Mouse (Mus musculus): ENCODE measurements around the gene Tbc1d9. TPM values are rescaled to one million over a fixed set of nuclear protein-coding genes. Genes with fewer than 3 reads are reported as not detected.

Tbc1d9 gene
- polyA plus RNA-seq (2014; fragmentation: Nextera tagmentation; extraction: Ambion mirVana): 1.4 and 2.2 TPM in 2 replicates

DNA sequence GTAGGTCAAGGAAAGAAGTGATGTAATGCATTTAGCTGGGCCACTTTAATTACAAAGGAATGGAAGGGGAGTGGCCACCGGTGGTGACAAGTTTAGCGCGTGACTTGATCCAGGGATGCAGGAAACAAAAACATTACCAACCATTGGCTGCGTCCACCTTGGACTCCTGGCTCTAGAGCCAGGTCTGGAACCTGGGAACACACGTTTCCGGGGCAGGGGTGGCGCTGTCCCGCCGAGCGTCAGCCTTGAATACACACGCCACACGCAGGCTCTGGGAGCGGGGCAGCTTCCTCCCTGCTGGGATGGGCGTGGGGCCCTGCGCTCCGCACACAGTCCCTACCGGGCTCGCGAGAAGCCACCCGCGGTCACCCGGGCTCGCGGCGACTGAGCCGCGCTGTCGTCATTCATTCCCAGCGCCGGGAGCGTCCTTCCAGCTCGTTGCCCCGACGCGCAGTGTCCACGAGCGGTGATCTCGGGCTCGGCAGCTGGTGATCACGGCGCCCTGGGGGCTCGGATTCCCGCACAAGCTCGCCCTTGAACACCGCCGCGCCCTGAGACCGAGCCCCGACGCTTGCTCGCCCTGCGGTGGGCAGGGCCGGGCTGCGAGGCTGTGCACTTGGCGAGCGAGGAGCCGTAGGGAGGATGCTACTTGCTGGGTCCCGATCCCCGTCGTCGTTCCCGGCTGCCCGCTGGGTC lies at the start of gene Tbc1d9:
Gene Tbc1d9, plus strand, starts transcription at position 118 of the 696 bp plus-strand sequence.
- ATAC-seq (ENCODE audit: insufficient read depth) (peak; percentile 94), DNase-seq (peak; percentile 80)
- H3K27ac ChIP-seq (ENCODE audit: low read depth): peak within 1 kb of the TSS; percentile 84
- no peaks in the 10 kb centered on the region for H3K27me3 ChIP-seq (ENCODE audit: insufficient read depth, low read length)
- peak within 1 kb of the TSS; percentile 51 for H3K4me3 ChIP-seq (ENCODE audit: low read depth, low read length)
- peak within 1 kb of the TSS; percentile 67 for H3K9ac ChIP-seq
- peak; percentile 57 for TF ChIP-seq CTCF (IDR thresholded peaks at IDR 0.05; ENCODE audit: low read depth)
- 1% methylated on average over 63 of the region's 63 CpGs for WGBS
- H3K9me3 ChIP-seq (ENCODE audit: low read depth, low read length): no peaks in the 10 kb centered on the region
- H3K36me3 ChIP-seq (ENCODE audit: insufficient read depth): no peaks in the 10 kb centered on the region
- no peaks in the 10 kb centered on the region for H3K4me1 ChIP-seq (ENCODE audit: insufficient read depth)
- H3K4me2 ChIP-seq: peak within 1 kb of the TSS; percentile 73

DNA sequence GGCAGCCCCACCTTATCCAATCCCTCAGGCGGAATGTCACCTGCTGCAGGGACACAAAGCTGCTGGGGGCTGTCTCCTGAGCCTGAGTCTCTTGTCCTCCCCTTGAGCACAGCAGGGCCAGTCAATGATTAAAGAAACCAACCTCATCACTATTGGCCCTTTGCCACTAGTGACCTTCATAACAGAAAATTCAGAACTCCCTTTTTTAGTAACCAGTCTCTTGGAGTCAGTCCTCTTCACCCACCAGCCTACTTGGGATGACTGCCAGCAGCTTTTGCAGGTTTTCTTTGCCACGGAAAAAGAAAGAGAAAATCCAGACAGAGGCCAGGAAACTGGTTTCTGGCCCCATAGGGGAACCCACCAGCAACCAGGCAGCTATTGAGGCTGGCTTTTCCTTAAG lies 30.1 kb upstream of the Tbc1d9 start:
- Histone ChIP-seq H3K4me1 (ENCODE audit: insufficient read depth) (peaks cover 3% of the 10 kb centered on the region; the same call in 1 of the 2 replicates), H3K9me3 (ENCODE audit: low read depth, low read length) (no peaks in the 10 kb centered on the region), H3K9ac (no peak overlapping the region), H3K36me3 (ENCODE audit: insufficient read depth) (no peaks in the 10 kb centered on the region), H3K4me2 (no peak overlapping the region), H3K4me3 (ENCODE audit: low read depth, low read length) (no peak overlapping the region), H3K27ac (ENCODE audit: low read depth) (no peak overlapping the region), H3K27me3 (ENCODE audit: insufficient read depth, low read length) (no peaks in the 10 kb centered on the region)
- DNase-seq (peak; percentile 53), ATAC-seq (ENCODE audit: insufficient read depth) (no peak)
- 28% methylated on average over 2 of the region's 2 CpGs for WGBS
- no peak for TF ChIP-seq CTCF (IDR thresholded peaks at IDR 0.05; ENCODE audit: low read depth)

GRCm38 (mm10) chr8:83140068-83140467 lies 25.1 kb upstream of the Tbc1d9 start:
- no peak for ATAC-seq (ENCODE audit: insufficient read depth)
- Histone ChIP-seq H3K9me3 (ENCODE audit: low read depth, low read length) (no peaks in the 10 kb centered on the region), H3K4me3 (ENCODE audit: low read depth, low read length) (no peak overlapping the region), H3K9ac (no peak overlapping the region), H3K27me3 (ENCODE audit: insufficient read depth, low read length) (no peaks in the 10 kb centered on the region), H3K4me2 (no peak overlapping the region), H3K27ac (ENCODE audit: low read depth) (no peak overlapping the region), H3K36me3 (ENCODE audit: insufficient read depth) (no peaks in the 10 kb centered on the region), H3K4me1 (ENCODE audit: insufficient read depth) (peaks cover 3% of the 10 kb centered on the region; the same call in 1 of the 2 replicates)
- no peak for TF ChIP-seq CTCF (IDR thresholded peaks at IDR 0.05; ENCODE audit: low read depth)
- WGBS: 63% methylated on average over 1 of the region's 1 CpGs
- DNase-seq: no peak

GRCm38 (mm10) chr8:83140701-83141111 lies 24.4 kb upstream of the Tbc1d9 start:
- Histone ChIP-seq H3K4me1 (ENCODE audit: insufficient read depth) (peaks cover 3% of the 10 kb centered on the region; the same call in 1 of the 2 replicates), H3K27ac (ENCODE audit: low read depth) (no peak overlapping the region), H3K9me3 (ENCODE audit: low read depth, low read length) (no peaks in the 10 kb centered on the region), H3K9ac (no peak overlapping the region), H3K4me3 (ENCODE audit: low read depth, low read length) (no peak overlapping the region), H3K4me2 (no peak overlapping the region), H3K27me3 (ENCODE audit: insufficient read depth, low read length) (no peaks in the 10 kb centered on the region), H3K36me3 (ENCODE audit: insufficient read depth) (no peaks in the 10 kb centered on the region)
- WGBS: 55% methylated on average over 3 of the region's 3 CpGs
- ATAC-seq (ENCODE audit: insufficient read depth) (no peak), DNase-seq (peak; percentile 21)
- TF ChIP-seq CTCF (IDR thresholded peaks at IDR 0.05; ENCODE audit: low read depth): no peak

DNA sequence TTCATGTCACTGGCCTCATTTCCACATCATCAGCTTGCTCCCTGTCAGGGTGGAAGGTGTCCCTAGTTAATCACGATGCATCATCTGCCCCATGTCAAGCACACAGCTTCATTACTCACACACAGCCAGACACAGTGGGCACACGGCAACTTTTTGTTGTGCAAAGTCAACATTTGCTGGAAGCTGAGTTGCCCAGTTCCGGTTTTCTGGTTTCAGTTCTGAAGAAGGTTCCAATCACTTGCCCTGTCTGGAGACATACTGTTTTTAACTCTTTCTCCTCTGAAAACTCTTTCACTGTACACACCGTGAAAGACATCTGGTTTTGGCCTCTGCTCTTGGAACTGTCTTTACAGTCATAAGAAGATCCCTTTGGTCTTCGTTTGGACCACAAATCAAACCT lies 23.8 kb upstream of the Tbc1d9 start:
- peak; percentile 17 for DNase-seq
- Histone ChIP-seq H3K4me1 (ENCODE audit: insufficient read depth) (peaks cover 3% of the 10 kb centered on the region; the same call in 1 of the 2 replicates), H3K9ac (no peak overlapping the region), H3K27me3 (ENCODE audit: insufficient read depth, low read length) (no peaks in the 10 kb centered on the region), H3K36me3 (ENCODE audit: insufficient read depth) (no peaks in the 10 kb centered on the region), H3K27ac (ENCODE audit: low read depth) (no peak overlapping the region), H3K4me2 (no peak overlapping the region), H3K4me3 (ENCODE audit: low read depth, low read length) (no peak overlapping the region), H3K9me3 (ENCODE audit: low read depth, low read length) (no peaks in the 10 kb centered on the region)
- no peak for ATAC-seq (ENCODE audit: insufficient read depth)
- TF ChIP-seq CTCF (IDR thresholded peaks at IDR 0.05; ENCODE audit: low read depth): no peak
- 54% methylated on average over 5 of the region's 5 CpGs for WGBS

- no peak for TF ChIP-seq CTCF (IDR thresholded peaks at IDR 0.05; ENCODE audit: low read depth)
- peaks cover 3% of the 10 kb centered on the region; the same call in 1 of the 2 replicates for H3K4me1 ChIP-seq (ENCODE audit: insufficient read depth)
- no peak for DNase-seq
- ATAC-seq (ENCODE audit: insufficient read depth): no peak
- H3K27ac ChIP-seq (ENCODE audit: low read depth): no peak overlapping the region
- H3K9me3 ChIP-seq (ENCODE audit: low read depth, low read length): no peaks in the 10 kb centered on the region
- H3K4me3 ChIP-seq (ENCODE audit: low read depth, low read length): no peak overlapping the region
- H3K9ac ChIP-seq: no peak overlapping the region
- H3K36me3 ChIP-seq (ENCODE audit: insufficient read depth): no peaks in the 10 kb centered on the region
- no peaks in the 10 kb centered on the region for H3K27me3 ChIP-seq (ENCODE audit: insufficient read depth, low read length)
- 86% methylated on average over 4 of the region's 4 CpGs for WGBS
- no peak overlapping the region for H3K4me2 ChIP-seq
Measured at GRCm38 (mm10) chr8:83144601-83145000, 20.6 kb upstream of the Tbc1d9 start.

GRCm38 (mm10) chr8:83145421-83145820 lies 19.7 kb upstream of the Tbc1d9 start:
- Histone ChIP-seq H3K4me2 (no peak overlapping the region), H3K36me3 (ENCODE audit: insufficient read depth) (no peaks in the 10 kb centered on the region), H3K4me1 (ENCODE audit: insufficient read depth) (no peaks in the 10 kb centered on the region), H3K9ac (no peak overlapping the region), H3K4me3 (ENCODE audit: low read depth, low read length) (no peak overlapping the region), H3K9me3 (ENCODE audit: low read depth, low read length) (no peaks in the 10 kb centered on the region), H3K27me3 (ENCODE audit: insufficient read depth, low read length) (no peaks in the 10 kb centered on the region), H3K27ac (ENCODE audit: low read depth) (no peak overlapping the region)
- no peak for TF ChIP-seq CTCF (IDR thresholded peaks at IDR 0.05; ENCODE audit: low read depth)
- WGBS: 57% methylated on average over 3 of the region's 3 CpGs
- ATAC-seq (ENCODE audit: insufficient read depth): peak; percentile 21; the same call in 1 of the 2 replicates
- peak; percentile 60 for DNase-seq

Data from lung, embryonic 14.5 days (tissue).